Mouse (Mus musculus): ENCODE data around the gene Nav2. TPM values are rescaled to one million over a fixed set of nuclear protein-coding genes. Genes with fewer than 3 reads are reported as not detected.

Nav2 gene
- total and polyA plus RNA-seq, 3 experiments = 2.0 to 2.7 TPM; not detected in 1

DNA sequence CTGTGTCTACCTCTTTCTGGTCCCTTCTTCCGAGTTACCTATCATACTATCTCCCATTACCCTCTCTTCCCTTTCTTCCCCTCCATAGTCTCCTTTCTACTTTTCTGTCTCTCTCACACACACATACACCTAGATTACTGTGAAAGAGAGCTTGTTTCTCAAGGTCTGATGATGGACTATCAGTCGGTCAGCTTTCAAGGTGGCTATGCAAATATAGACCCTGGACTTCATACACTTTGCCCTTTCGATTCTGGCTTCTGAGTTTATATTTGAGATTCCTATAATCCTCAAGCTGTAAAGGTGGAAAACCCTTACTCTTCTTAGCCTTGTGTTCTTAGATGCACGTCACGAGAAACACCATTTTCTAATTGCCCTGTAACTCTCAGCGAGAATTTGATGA is 515.4 kb downstream of the Nav2 start:
- Histone ChIP-seq H3K36me3 (ENCODE audit: control insufficient read depth in 1 of 2, insufficient read depth in 2 of 2, low read length in 2 of 2) (no peaks in the 10 kb centered on the region), H3K9me3 (replicated peaks; ENCODE audit: insufficient read depth, low read length) (no peaks in the 10 kb centered on the region), H3K4me3 (ENCODE audit: control insufficient read depth in 1 of 2, insufficient read depth in 1 of 2, low read depth in 2 of 2, low read length in 2 of 2) (no peak overlapping the region), H3K4me1 (ENCODE audit: control insufficient read depth in 1 of 2, insufficient read depth in 2 of 2, low read length in 2 of 2) (no peaks in the 10 kb centered on the region), H3K27ac (ENCODE audit: control insufficient read depth, low read depth, low read length) (no peak overlapping the region), H3K27me3 (ENCODE audit: control insufficient read depth in 1 of 2, insufficient read depth in 2 of 2, low read length in 2 of 2) (no peaks in the 10 kb centered on the region), H3K79me2 (ENCODE audit: control insufficient read depth, insufficient read depth, low read length, poor library complexity) (no peaks in the 10 kb centered on the region), H3K9ac (ENCODE audit: control insufficient read depth, low read depth, low read length, poor library complexity, severe bottlenecking) (no peak overlapping the region)
- no peak for DNase-seq (ENCODE audit: low read depth, low spot score)
- TF ChIP-seq SMC3 (IDR thresholded peaks at IDR 0.05; ENCODE audit: low read depth, low read length) (no peak), ZKSCAN1 (IDR thresholded peaks at IDR 0.05; ENCODE audit: low read depth, low read length) (no peak), MAX (IDR thresholded peaks at IDR 0.05; ENCODE audit: low read length) (no peak), USF1 (IDR thresholded peaks at IDR 0.05; ENCODE audit: low read depth, low read length) (no peak), ZMIZ1 (IDR thresholded peaks at IDR 0.05; ENCODE audit: low read depth, low read length) (no peak), SIN3A (IDR thresholded peaks at IDR 0.05; ENCODE audit: low read length) (no peak), ELF1 (IDR thresholded peaks at IDR 0.05; ENCODE audit: low read depth, low read length) (no peak), GABPA (IDR thresholded peaks at IDR 0.05; ENCODE audit: low read depth, low read length) (no peak), UBTF (IDR thresholded peaks at IDR 0.05; ENCODE audit: borderline replicate concordance, insufficient read depth, low read depth, low read length) (no peak), JUND (IDR thresholded peaks at IDR 0.05; ENCODE audit: low read depth, low read length) (no peak), GATA1 (IDR thresholded peaks at IDR 0.05; ENCODE audit: low read depth, low read length) (no peak), MYB (IDR thresholded peaks at IDR 0.05; ENCODE audit: low read depth, low read length) (no peak), TCF12 (IDR thresholded peaks at IDR 0.05; ENCODE audit: low read depth, low read length) (no peak), E2F4 (IDR thresholded peaks at IDR 0.05; ENCODE audit: borderline replicate concordance, low read depth, low read length) (no peak), CHD2 (IDR thresholded peaks at IDR 0.05; ENCODE audit: low read length) (no peak), MXI1 (IDR thresholded peaks at IDR 0.05; ENCODE audit: low read depth, low read length) (no peak), POLR2AphosphoS5 (IDR thresholded peaks at IDR 0.05; ENCODE audit: borderline replicate concordance, low read depth, low read length) (no peak)

DNA sequence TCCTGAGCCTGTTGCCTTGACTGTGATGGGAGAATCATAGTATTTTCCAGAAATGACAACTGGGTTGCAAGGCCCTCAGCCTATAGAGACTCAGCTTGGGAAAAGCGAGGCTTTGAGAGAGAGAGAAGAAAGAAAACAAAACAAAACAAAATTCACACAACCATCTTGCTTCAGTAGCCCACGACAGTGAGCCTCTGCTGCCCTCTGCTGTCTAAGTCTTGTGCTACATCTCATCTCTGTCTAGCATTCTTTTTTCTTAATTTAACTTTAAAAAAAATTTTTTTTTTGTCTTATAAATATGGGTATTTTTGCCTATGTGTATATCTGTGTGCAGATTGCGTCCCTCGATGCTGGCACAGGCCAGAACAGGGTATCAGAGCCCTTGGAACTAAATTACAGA is 517.5 kb downstream of the Nav2 start:
- no peak overlapping the region for H3K27ac ChIP-seq (ENCODE audit: control insufficient read depth, low read depth, low read length)
- H3K27me3 ChIP-seq (ENCODE audit: control insufficient read depth in 1 of 2, insufficient read depth in 2 of 2, low read length in 2 of 2) = no peaks in the 10 kb centered on the region
- H3K4me3 ChIP-seq (ENCODE audit: control insufficient read depth in 1 of 2, insufficient read depth in 1 of 2, low read depth in 2 of 2, low read length in 2 of 2) = no peak overlapping the region
- TF ChIP-seq CTCF (IDR thresholded peaks at IDR 0.05 in 2 of 3, conservative IDR thresholded peaks at IDR 0.05 in 1 of 3; ENCODE audit: control insufficient read depth in 1 of 3, insufficient read depth in 1 of 3, low read depth in 2 of 3, low read length in 3 of 3, poor library complexity in 1 of 3, severe bottlenecking in 1 of 3) (peak; percentile 59 to 88 (median 75)), SMC3 (IDR thresholded peaks at IDR 0.05; ENCODE audit: low read depth, low read length) (peak; percentile 93), USF2 (IDR thresholded peaks at IDR 0.05; ENCODE audit: borderline replicate concordance in 1 of 2, insufficient read depth in 1 of 2, low read depth in 1 of 2, low read length in 2 of 2) (no peak), CHD2 (IDR thresholded peaks at IDR 0.05; ENCODE audit: low read length) (no peak), GABPA (IDR thresholded peaks at IDR 0.05; ENCODE audit: low read depth, low read length) (no peak), JUND (IDR thresholded peaks at IDR 0.05; ENCODE audit: low read depth, low read length) (0 out of 2 replicates have a peak, but pooled peaks have one; percentile 21), ZC3H11A (IDR thresholded peaks at IDR 0.05; ENCODE audit: low read depth, low read length) (peak; percentile 88), MYC (IDR thresholded peaks at IDR 0.05; ENCODE audit: low read depth, low read length) (no peak), RAD21 (IDR thresholded peaks at IDR 0.05; ENCODE audit: low read depth, low read length) (peak; percentile 94), ETS1 (IDR thresholded peaks at IDR 0.05; ENCODE audit: low read depth, low read length) (no peak), ZKSCAN1 (IDR thresholded peaks at IDR 0.05; ENCODE audit: low read depth, low read length) (no peak), MEF2A (IDR thresholded peaks at IDR 0.05; ENCODE audit: extremely low read depth, insufficient replicate concordance, low read depth, low read length, poor library complexity, severe bottlenecking) (no peak), EP300 (IDR thresholded peaks at IDR 0.05; ENCODE audit: low read depth in 1 of 2, low read length in 2 of 2) (no peak), E2F4 (IDR thresholded peaks at IDR 0.05; ENCODE audit: borderline replicate concordance, low read depth, low read length) (no peak), KAT2A (conservative IDR thresholded peaks at IDR 0.05; ENCODE audit: low read depth, low read length) (no peak), ZNF384 (IDR thresholded peaks at IDR 0.05; ENCODE audit: low read depth, low read length) (0 out of 2 replicates have a peak, but pooled peaks have one; percentile 29)
- H3K9ac ChIP-seq (ENCODE audit: control insufficient read depth, low read depth, low read length, poor library complexity, severe bottlenecking) = no peak overlapping the region
- no peaks in the 10 kb centered on the region for H3K9me3 ChIP-seq (replicated peaks; ENCODE audit: insufficient read depth, low read length)
- H3K79me2 ChIP-seq (ENCODE audit: control insufficient read depth, insufficient read depth, low read length, poor library complexity) = no peaks in the 10 kb centered on the region
- H3K4me1 ChIP-seq (ENCODE audit: control insufficient read depth in 1 of 2, insufficient read depth in 2 of 2, low read length in 2 of 2) = no peaks in the 10 kb centered on the region
- DNase-seq (ENCODE audit: low read depth, low spot score) = peak; percentile 66
- no peaks in the 10 kb centered on the region for H3K36me3 ChIP-seq (ENCODE audit: control insufficient read depth in 1 of 2, insufficient read depth in 2 of 2, low read length in 2 of 2)

Data from MEL (cell line).